8 mouse cellular contexts compared by ENCODE assay signal in genomic region chr7:126272770-126273311, GRCm38 (mm10). TPM values are rescaled to one million over a fixed set of nuclear protein-coding genes. Genes with fewer than 3 reads are reported as not detected.
DNase-seq lines count a peak whose midpoint lies in the region; ATAC-seq and TF ChIP-seq lines count a peak whose summit lies in the region.

No protein-coding gene starts in this region.

- no peak for DNase-seq in lung, adult 2 months
- no peak for DNase-seq in lung, postnatal 25 days (ENCODE audit: low spot score)
- peak; percentile 75 for DNase-seq in cerebellum, adult 11-12 months
- DNase-seq in liver, embryonic 13.5 days = no peak
- no peak for DNase-seq in stomach, postnatal 0 days (ENCODE audit: low spot score)
- no peak for DNase-seq in spleen, adult 12 weeks (ENCODE audit: low spot score)

- H3K27me3 ChIP-seq in liver, embryonic 13.5 days = peaks cover 94% of the 10 kb centered on the region
- H3K27me3 ChIP-seq in stomach, postnatal 0 days (ENCODE audit: control insufficient read depth, insufficient read depth, low read length) = no peaks in the 10 kb centered on the region

- no peak for TF ChIP-seq EP300 in stomach, postnatal 0 days (optimal IDR thresholded peaks at IDR 0.05)

- no peak for TF ChIP-seq CTCF in lung, adult 2 months (IDR thresholded peaks at IDR 0.05; ENCODE audit: insufficient read depth, low read length)
- no peak for TF ChIP-seq CTCF in stomach, postnatal 0 days (IDR thresholded peaks at IDR 0.05; ENCODE audit: low read depth)

- no peaks in the 10 kb centered on the region for H3K9me3 ChIP-seq in liver, embryonic 13.5 days (replicated peaks)
- H3K9me3 ChIP-seq in stomach, postnatal 0 days (ENCODE audit: control insufficient read depth, low read length) = no peaks in the 10 kb centered on the region

- peak; percentile 2; the same call in 1 of the 2 replicates for ATAC-seq in granulocyte monocyte progenitor cell, adult 5-6 weeks (replicated peaks; ENCODE audit: poor library complexity, severe bottlenecking)
- ATAC-seq in liver, embryonic 13.5 days (ENCODE audit: low read depth) = peak; percentile 8; the same call in 1 of the 2 replicates
- no peak for ATAC-seq in stomach, postnatal 0 days (ENCODE audit: low FRiP score, low TSS enrichment)
- ATAC-seq in megakaryocyte progenitor cell, adult 5-6 weeks (replicated peaks; ENCODE audit: poor library complexity) = no peak

- peaks cover 8% of the 10 kb centered on the region for H3K4me1 ChIP-seq in lung, adult 2 months (ENCODE audit: control insufficient read depth, insufficient read depth, low read length)
- peaks cover 33% of the 10 kb centered on the region for H3K4me1 ChIP-seq in liver, embryonic 13.5 days (replicated peaks)
- H3K4me1 ChIP-seq in stomach, postnatal 0 days (replicated peaks; ENCODE audit: control insufficient read depth, insufficient read depth) = peaks cover 6% of the 10 kb centered on the region

- under 1% methylated on average over 37 of the region's 38 CpGs for WGBS in lung, adult 2 months
- 1% methylated on average over 38 of the region's 38 CpGs for WGBS in liver, embryonic 13.5 days (ENCODE audit: insufficient replicate concordance)
- WGBS in stomach, postnatal 0 days = 2% methylated on average over 37 of the region's 38 CpGs

- no peak overlapping the region for H3K27ac ChIP-seq in liver, embryonic 13.5 days
- peak overlapping the region; percentile 83; the same call in 1 of the 2 replicates for H3K27ac ChIP-seq in stomach, postnatal 0 days (replicated peaks)

- H3K9ac ChIP-seq in liver, embryonic 13.5 days = peak overlapping the region; percentile 74
- peak overlapping the region; percentile 82 for H3K9ac ChIP-seq in stomach, postnatal 0 days (ENCODE audit: low read length)

- no peak for TF ChIP-seq POLR2A in lung, adult 2 months (IDR thresholded peaks at IDR 0.05; ENCODE audit: borderline replicate concordance, extremely low read depth, low read depth, low read length)

- no peaks in the 10 kb centered on the region for H3K36me3 ChIP-seq in liver, embryonic 13.5 days
- H3K36me3 ChIP-seq in stomach, postnatal 0 days (ENCODE audit: control insufficient read depth, insufficient read depth, low read length) = no peaks in the 10 kb centered on the region

- H3K4me3 ChIP-seq in lung, adult 2 months (replicated peaks; ENCODE audit: extremely low read depth, low read depth, low read length) = peak overlapping the region; percentile 86
- peak overlapping the region; percentile 69 for H3K4me3 ChIP-seq in liver, embryonic 13.5 days (replicated peaks)
- H3K4me3 ChIP-seq in stomach, postnatal 0 days (ENCODE audit: low read depth, low read length) = peak overlapping the region; percentile 77

- H3K4me2 ChIP-seq in liver, embryonic 13.5 days = peak overlapping the region; percentile 94
- peak overlapping the region; percentile 100 for H3K4me2 ChIP-seq in stomach, postnatal 0 days (replicated peaks; ENCODE audit: low read depth)

RNA-seq across cellular contexts. Expression of gene Sbk1, which starts 0.4 kb away (rescaled TPM):
- polyA plus RNA-seq in lung, adult 2 months (2012; rRNA removed) = 12.6 and 14.2 TPM in 2 replicates
- 1.2 and 1.3 TPM in 2 replicates for total RNA-seq in granulocyte monocyte progenitor cell, adult 5-6 weeks (2014; fragmentation: Nextera tagmentation)
- 0.69 and 1.2 TPM in 2 replicates for total RNA-seq in granulocyte monocyte progenitor cell, adult 5-6 weeks (2017)
- polyA plus RNA-seq in liver, embryonic 13.5 days (2015; fragmentation: Nextera tagmentation; extraction: Ambion mirVana) = 1.3 and 1.5 TPM in 2 replicates
- polyA plus RNA-seq in stomach, postnatal 0 days (2015; fragmentation: Nextera tagmentation; extraction: Ambion mirVana) = 4.0 and 5.3 TPM in 2 replicates
- 0.95 and 1.7 TPM in 2 replicates for total RNA-seq in megakaryocyte progenitor cell, adult 5-6 weeks (2015)
- total RNA-seq in megakaryocyte progenitor cell, adult 5-6 weeks (2017) = 1.5 and 2.0 TPM in 2 replicates

Comparison
In these comparisons a context has a peak if more than half of its experiments do, and no peak if none do; other contexts are left out.
1. ATAC-seq: peak in granulocyte monocyte progenitor cell, adult 5-6 weeks (single experiment) and liver, embryonic 13.5 days (single experiment); none in stomach, postnatal 0 days (single experiment) and megakaryocyte progenitor cell, adult 5-6 weeks (single experiment).
2. Peak in every context shown above with its lines, with median percentiles within 50 percentile points of each other: H3K4me3 ChIP-seq.